Mouse (Mus musculus) liver, embryonic 11.5 days (tissue): ENCODE results near the gene Etv5. TPM values are rescaled to one million over a fixed set of nuclear protein-coding genes. Genes with fewer than 3 reads are reported as not detected.

Source experiments
- ATAC-seq: fragments of 200-750 bp; cut with Nextera tagmentation; replicated peaks from 2 replicates; pipeline ENCODE4 v1.8.0; 2017; ENCODE audit warnings: moderate number of reproducible peaks, mild to moderate bottlenecking, moderate TSS enrichment, moderate library complexity; ENCODE audit not compliant: low FRiP score
- DNase-seq: peaks from one replicate; pipeline ENCODE4 v3.0.0-alpha.2; 2017; ENCODE audit warnings: low spot score
- H3K27ac ChIP-seq: fragments of 300-500 bp; sonication (generic); 2 replicates; pipeline ENCODE4 v1.5.1; 2014; ENCODE audit warnings: mild to moderate bottlenecking, low read depth, low read length, control low read depth
- H3K27me3 ChIP-seq: fragments of 300-500 bp; sonication (generic); replicated peaks from 2 replicates; pipeline ENCODE4 v1.6.1; 2014; ENCODE audit warnings: low read length, mixed read lengths; ENCODE audit not compliant: control insufficient read depth, insufficient read depth
- H3K36me3 ChIP-seq: fragments of 300-500 bp; sonication (generic); 2 replicates; pipeline ENCODE4 v1.6.1; 2014; ENCODE audit warnings: mild to moderate bottlenecking, low read length, moderate library complexity, mixed read lengths; ENCODE audit not compliant: control insufficient read depth, insufficient read depth
- H3K4me1 ChIP-seq: fragments of 300-500 bp; sonication (generic); replicated peaks from 2 replicates; pipeline ENCODE4 v1.6.1; 2014; ENCODE audit warnings: low read length, mixed read lengths; ENCODE audit not compliant: control insufficient read depth, insufficient read depth
- H3K4me2 ChIP-seq: fragments of 300-500 bp; sonication (generic); 2 replicates; pipeline ENCODE4 v1.6.1; 2014; ENCODE audit warnings: mild to moderate bottlenecking, control low read depth, moderate library complexity
- H3K4me3 ChIP-seq: fragments of 300-500 bp; sonication (generic); 2 replicates; pipeline ENCODE4 v1.5.1; 2014; ENCODE audit warnings: low read depth, low read length, control low read depth
- H3K9ac ChIP-seq: fragments of 300-500 bp; sonication (generic); 2 replicates; pipeline ENCODE4 v1.6.1; 2014; ENCODE audit warnings: low read depth, low read length, control low read depth
- H3K9me3 ChIP-seq: fragments of 300-500 bp; sonication (generic); 2 replicates; pipeline ENCODE4 v1.6.1; 2016; ENCODE audit warnings: low read length, inconsistent platforms, mixed read lengths; ENCODE audit not compliant: control insufficient read depth
- WGBS: fragments of 180-500 bp; shearing (Covaris S2); extraction: QIAGEN DNeasy Blood & Tissue Kit; methylation state at CpG from one replicate; pipeline ENCODE4 v1.1.7; 2014; 5-methylcytosine and 5-hydroxymethylcytosine counted together
- polyA plus RNA-seq: library from polyadenylated mRNA; unstranded; fragments of >200 nt; fragmentation: Nextera tagmentation; extraction: Ambion mirVana; gene quantifications from 2 replicates; pipeline ENCODE4 v1.2.1, GENCODE M21; 2014

Gene Etv5
- polyA plus RNA-seq, 1 experiment from 2014 or later: 16.1 TPM

- Histone ChIP-seq H3K4me1 (no peaks in the 10 kb centered on the region), H3K9me3 (no peaks in the 10 kb centered on the region), H3K36me3 (no peaks in the 10 kb centered on the region; the same call in 1 of the 2 replicates), H3K4me3 (no peak overlapping the region), H3K9ac (no peak overlapping the region), H3K4me2 (no peak overlapping the region), H3K27me3 (no peaks in the 10 kb centered on the region), H3K27ac (no peak overlapping the region)
- WGBS: 85% methylated on average over 8 of the region's 8 CpGs
- ATAC-seq (no peak), DNase-seq (no peak)
Observed at GRCm38 (mm10) chr16:22408642-22409360, 30.7 kb downstream of the Etv5 start.

- no peak for DNase-seq
- no peaks in the 10 kb centered on the region for H3K9me3 ChIP-seq
Observed at GRCm38 (mm10) chr16:22406747-22407146, 32.8 kb downstream of the Etv5 start.

GRCm38 (mm10) chr16:22406050-22406449 lies 33.5 kb downstream of the Etv5 start:
- no peak for DNase-seq
- 81% methylated on average over 4 of the region's 4 CpGs for WGBS
- no peak for ATAC-seq
- Histone ChIP-seq H3K9me3 (no peaks in the 10 kb centered on the region), H3K4me3 (no peak overlapping the region), H3K27ac (no peak overlapping the region), H3K36me3 (no peaks in the 10 kb centered on the region; the same call in 1 of the 2 replicates), H3K4me1 (no peaks in the 10 kb centered on the region), H3K4me2 (no peak overlapping the region), H3K9ac (no peak overlapping the region), H3K27me3 (no peaks in the 10 kb centered on the region)

More at GRCm38 (mm10) chr16:22406747-22407146, 32.8 kb downstream of the Etv5 start:
- H3K4me2 ChIP-seq: no peak overlapping the region
- no peaks in the 10 kb centered on the region for H3K27me3 ChIP-seq
- no peaks in the 10 kb centered on the region for H3K4me1 ChIP-seq
- ATAC-seq: no peak
- H3K27ac ChIP-seq: no peak overlapping the region
- H3K36me3 ChIP-seq: no peaks in the 10 kb centered on the region; the same call in 1 of the 2 replicates
- 83% methylated on average over 4 of the region's 4 CpGs for WGBS
- no peak overlapping the region for H3K9ac ChIP-seq
- no peak overlapping the region for H3K4me3 ChIP-seq

GRCm38 (mm10) chr16:22405492-22405891 lies 34.0 kb downstream of the Etv5 start:
- Histone ChIP-seq H3K4me1 (no peaks in the 10 kb centered on the region), H3K4me3 (no peak overlapping the region), H3K27me3 (no peaks in the 10 kb centered on the region), H3K4me2 (no peak overlapping the region), H3K9me3 (no peaks in the 10 kb centered on the region), H3K36me3 (peaks cover 2% of the 10 kb centered on the region; the same call in 1 of the 2 replicates), H3K27ac (no peak overlapping the region), H3K9ac (no peak overlapping the region)
- no peak for ATAC-seq
- 82% methylated on average over 10 of the region's 10 CpGs for WGBS
- no peak for DNase-seq

- Histone ChIP-seq H3K4me3 (no peak overlapping the region), H3K9me3 (no peaks in the 10 kb centered on the region), H3K4me1 (no peaks in the 10 kb centered on the region), H3K27ac (no peak overlapping the region), H3K9ac (no peak overlapping the region), H3K36me3 (0 out of 2 replicates have a peak, but pooled peaks cover 2% of the 10 kb centered on the region), H3K27me3 (no peaks in the 10 kb centered on the region), H3K4me2 (no peak overlapping the region)
- ATAC-seq: no peak
- WGBS: 91% methylated on average over 4 of the region's 4 CpGs
- no peak for DNase-seq
Observed at GRCm38 (mm10) chr16:22403715-22404114, 35.8 kb downstream of the Etv5 start.

GRCm38 (mm10) chr16:22402600-22402999 lies 36.9 kb downstream of the Etv5 start:
- H3K4me2 ChIP-seq: no peak overlapping the region
- ATAC-seq (no peak), DNase-seq (no peak)
- H3K27me3 ChIP-seq: no peaks in the 10 kb centered on the region
- H3K4me1 ChIP-seq: no peaks in the 10 kb centered on the region
- no peak overlapping the region for H3K4me3 ChIP-seq
- no peaks in the 10 kb centered on the region for H3K9me3 ChIP-seq
- H3K9ac ChIP-seq: no peak overlapping the region
- H3K36me3 ChIP-seq: 0 out of 2 replicates have a peak, but pooled peaks cover 2% of the 10 kb centered on the region
- H3K27ac ChIP-seq: no peak overlapping the region

- no peak for ATAC-seq
- Histone ChIP-seq H3K4me1 (no peaks in the 10 kb centered on the region), H3K27me3 (no peaks in the 10 kb centered on the region), H3K36me3 (0 out of 2 replicates have a peak, but pooled peaks cover 2% of the 10 kb centered on the region), H3K9ac (no peak overlapping the region), H3K27ac (no peak overlapping the region), H3K4me3 (no peak overlapping the region), H3K9me3 (no peaks in the 10 kb centered on the region), H3K4me2 (no peak overlapping the region)
- WGBS: 87% methylated on average over 6 of the region's 6 CpGs
- DNase-seq: no peak
Observed at GRCm38 (mm10) chr16:22400226-22400625, 39.3 kb downstream of the Etv5 start.

- Histone ChIP-seq H3K9me3 (no peaks in the 10 kb centered on the region), H3K27me3 (no peaks in the 10 kb centered on the region), H3K4me3 (no peak overlapping the region), H3K4me2 (no peak overlapping the region), H3K27ac (no peak overlapping the region), H3K4me1 (no peaks in the 10 kb centered on the region), H3K9ac (no peak overlapping the region), H3K36me3 (0 out of 2 replicates have a peak, but pooled peaks cover 2% of the 10 kb centered on the region)
- 66% methylated on average over 10 of the region's 10 CpGs for WGBS
- ATAC-seq (no peak), DNase-seq (no peak)
Observed at GRCm38 (mm10) chr16:22398784-22399453, 40.6 kb downstream of the Etv5 start.
